Mouse (Mus musculus): ENCODE data around the gene Eif3d. TPM values are rescaled to one million over a fixed set of nuclear protein-coding genes. Genes with fewer than 3 reads are reported as not detected.
"Not testable (repeated sequence)": the region's sequence is repeated elsewhere in the genome, so short reads cannot be mapped to it uniquely, and the experiment has no call there.

The Eif3d gene
- total RNA-seq (2014; fragmentation: Nextera tagmentation) (632 and 643 TPM in 2 replicates), total RNA-seq (2017) (279 and 298 TPM in 2 replicates), polyA plus RNA-seq (2012) (61.9 and 65.1 TPM in 2 replicates)

DNA sequence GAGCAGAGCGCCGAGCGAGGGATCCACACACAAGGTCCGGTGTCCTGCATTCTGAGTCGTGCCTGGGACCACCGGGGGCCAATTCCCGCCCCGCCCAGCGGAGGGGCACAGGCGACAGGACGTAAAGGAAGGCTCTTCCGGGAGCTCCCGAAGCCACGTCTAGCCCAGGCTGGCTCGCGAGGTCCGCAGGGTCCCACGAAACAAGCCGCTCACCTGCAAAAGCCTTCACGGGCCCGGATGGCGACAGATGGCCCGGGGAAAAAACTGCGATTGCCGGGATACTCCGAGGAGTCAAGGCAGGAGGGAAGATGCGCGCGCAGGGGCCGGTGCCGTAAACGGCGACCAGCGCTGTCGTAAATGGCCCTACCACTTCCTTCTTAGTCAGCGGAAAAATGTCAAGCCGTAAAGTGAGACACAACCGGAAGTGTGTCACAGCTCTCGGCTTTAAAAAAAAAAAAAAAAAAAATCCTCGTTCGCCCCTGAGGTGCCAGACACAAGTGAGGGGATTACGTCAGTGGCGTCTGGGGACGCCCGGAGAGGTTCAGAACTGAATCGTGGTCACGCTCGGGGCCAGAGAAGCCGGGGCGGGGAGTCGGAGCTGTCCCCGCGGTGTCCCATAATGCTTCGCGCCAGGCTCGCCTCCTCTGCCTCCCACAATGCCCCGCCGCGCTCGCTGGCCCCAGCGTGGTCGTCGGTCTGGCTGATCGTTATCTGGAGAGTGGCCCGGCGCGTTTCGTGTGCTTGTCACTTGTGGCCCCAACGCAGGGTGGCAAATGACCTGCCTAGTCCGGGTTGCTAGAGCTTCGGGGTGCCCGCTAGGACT, at the start of gene Eif3d:
Gene Eif3d, minus strand, starts transcription at position 344 of the 823 bp plus-strand sequence.
- H3K27me3 ChIP-seq (ENCODE audit: insufficient read depth, low read length), result no peaks in the 10 kb centered on the region
- TF ChIP-seq GATA1 (IDR thresholded peaks at IDR 0.05; ENCODE audit: borderline replicate concordance, low read length), result no peak
- TF ChIP-seq GATA2 (IDR thresholded peaks at IDR 0.05; ENCODE audit: borderline replicate concordance, low read depth, low read length), result peak; percentile 58; the same call in 1 of the 2 replicates

DNA sequence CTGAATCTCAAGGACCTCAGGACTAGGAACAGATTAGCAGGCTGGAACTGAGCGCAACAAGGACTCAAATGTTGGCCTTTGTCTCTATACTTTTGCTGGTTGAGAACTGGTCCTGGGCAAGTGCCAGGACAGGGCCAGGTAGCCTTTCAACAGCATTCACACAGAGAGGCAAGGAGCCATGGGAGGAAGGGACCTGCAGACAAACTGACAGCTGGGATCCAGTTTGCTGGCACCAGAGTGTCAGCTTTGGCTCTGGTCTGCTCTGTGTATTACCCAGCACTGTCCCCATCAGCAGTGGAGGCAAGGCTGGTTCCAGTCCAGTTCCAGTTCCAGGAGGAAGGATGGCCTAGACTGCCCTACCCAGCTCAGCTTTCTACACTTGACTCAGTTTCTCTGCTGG, 43.4 kb upstream of the Eif3d start:
- H3K36me3 ChIP-seq (replicated peaks), result no peaks in the 10 kb centered on the region
- DNase-seq (ENCODE audit: low spot score) (no peak), ATAC-seq (ENCODE audit: extremely low read depth, insufficient number of reproducible peaks, low FRiP score, poor library complexity, severe bottlenecking) (no peak)
- no peaks in the 10 kb centered on the region for H3K4me1 ChIP-seq (ENCODE audit: insufficient read depth, low read depth, low read length)
- no peaks in the 10 kb centered on the region; the same call in none of the 2 replicates for H3K27me3 ChIP-seq (ENCODE audit: insufficient read depth, low read length)
- H3K9me3 ChIP-seq (replicated peaks), result no peaks in the 10 kb centered on the region
- no peak overlapping the region for H3K4me3 ChIP-seq (ENCODE audit: low read depth, low read length)
- TF ChIP-seq POLR2AphosphoS5 (IDR thresholded peaks at IDR 0.05; ENCODE audit: insufficient replicate concordance, low read depth, low read length), result no peak
- TF ChIP-seq GATA1 (IDR thresholded peaks at IDR 0.05; ENCODE audit: borderline replicate concordance, low read length), result no peak
- TF ChIP-seq CTCF (IDR thresholded peaks at IDR 0.05; ENCODE audit: low read depth, low read length), result no peak
- TF ChIP-seq GATA2 (IDR thresholded peaks at IDR 0.05; ENCODE audit: borderline replicate concordance, low read depth, low read length), result no peak
- TF ChIP-seq TAL1 (conservative IDR thresholded peaks at IDR 0.05; ENCODE audit: low read depth, low read length), result no peak

More for the DNA sequence above, at the start of gene Eif3d:
- Histone ChIP-seq H3K4me3 (ENCODE audit: low read depth, low read length) (peak within 1 kb of the TSS; percentile 93), H3K36me3 (replicated peaks) (peaks cover 43% of the 10 kb centered on the region), H3K4me1 (ENCODE audit: insufficient read depth, low read depth, low read length) (peaks cover 72% of the 10 kb centered on the region), H3K9me3 (replicated peaks) (no peaks in the 10 kb centered on the region)
- ATAC-seq (ENCODE audit: extremely low read depth, insufficient number of reproducible peaks, low FRiP score, poor library complexity, severe bottlenecking) (peak; percentile 46), DNase-seq (ENCODE audit: low spot score) (peak; percentile 72)

DNA sequence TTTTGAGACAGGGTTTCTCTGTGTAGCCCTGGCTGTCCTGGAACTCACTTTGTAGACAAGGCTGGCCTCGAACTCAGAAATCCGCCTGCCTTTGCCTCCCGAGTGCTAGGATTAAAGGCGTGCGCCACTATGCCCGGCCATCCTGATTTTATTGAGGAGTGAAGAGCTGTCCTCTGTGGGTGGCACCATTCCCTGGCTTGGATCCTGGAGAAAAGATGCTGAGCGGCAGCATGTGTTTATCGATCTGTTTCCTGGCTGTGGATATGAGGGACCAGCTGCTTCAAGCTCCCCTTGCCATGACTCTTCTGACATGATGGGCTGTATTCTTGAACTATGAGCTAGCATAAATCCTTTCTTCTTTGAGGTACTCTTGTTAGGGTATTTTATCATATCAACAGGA, 37.6 kb upstream of the Eif3d start:
- not testable (repeated sequence) for H3K9me3 ChIP-seq (replicated peaks); ATAC-seq (ENCODE audit: extremely low read depth, insufficient number of reproducible peaks, low FRiP score, poor library complexity, severe bottlenecking); DNase-seq (ENCODE audit: low spot score); H3K36me3 ChIP-seq (replicated peaks); H3K4me1 ChIP-seq (ENCODE audit: insufficient read depth, low read depth, low read length); H3K4me3 ChIP-seq (ENCODE audit: low read depth, low read length)
- peaks cover 15% of the 10 kb centered on the region for H3K27me3 ChIP-seq (ENCODE audit: insufficient read depth, low read length)

DNA sequence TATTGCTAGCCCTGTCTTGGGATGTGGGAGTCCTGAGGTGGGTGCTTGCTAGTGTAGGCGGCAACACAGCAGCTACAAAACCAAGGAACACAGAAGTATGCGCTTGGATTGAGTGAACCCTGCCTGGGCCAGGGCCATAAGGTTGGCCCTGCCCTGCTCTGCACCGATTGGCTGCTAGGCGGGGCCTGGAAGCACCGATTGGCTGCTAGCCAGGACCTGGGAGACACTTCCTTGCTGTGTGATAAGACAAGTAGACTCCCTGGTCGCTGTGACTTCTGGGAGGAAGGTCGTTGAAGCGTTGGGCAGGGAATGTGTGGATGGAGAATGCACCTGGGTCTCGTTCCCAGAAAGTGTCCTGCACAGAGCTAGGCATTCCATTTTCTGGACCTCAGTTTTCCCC, 33.3 kb upstream of the Eif3d start:
- DNase-seq (ENCODE audit: low spot score), result peak; percentile 18
- peak; percentile 28; the same call in 1 of the 2 replicates for ATAC-seq (ENCODE audit: extremely low read depth, insufficient number of reproducible peaks, low FRiP score, poor library complexity, severe bottlenecking)
- no peaks in the 10 kb centered on the region for H3K4me1 ChIP-seq (ENCODE audit: insufficient read depth, low read depth, low read length)
- H3K9me3 ChIP-seq (replicated peaks), result no peaks in the 10 kb centered on the region
- no peak overlapping the region for H3K4me3 ChIP-seq (ENCODE audit: low read depth, low read length)
- TF ChIP-seq TAL1 (conservative IDR thresholded peaks at IDR 0.05; ENCODE audit: low read depth, low read length), result no peak
- no peak for TF ChIP-seq GATA2 (IDR thresholded peaks at IDR 0.05; ENCODE audit: borderline replicate concordance, low read depth, low read length)
- TF ChIP-seq CTCF (IDR thresholded peaks at IDR 0.05; ENCODE audit: low read depth, low read length), result no peak
- TF ChIP-seq GATA1 (IDR thresholded peaks at IDR 0.05; ENCODE audit: borderline replicate concordance, low read length), result no peak
- no peak for TF ChIP-seq POLR2AphosphoS5 (IDR thresholded peaks at IDR 0.05; ENCODE audit: insufficient replicate concordance, low read depth, low read length)
- H3K27me3 ChIP-seq (ENCODE audit: insufficient read depth, low read length), result peaks cover 42% of the 10 kb centered on the region
- no peaks in the 10 kb centered on the region for H3K36me3 ChIP-seq (replicated peaks)

DNA sequence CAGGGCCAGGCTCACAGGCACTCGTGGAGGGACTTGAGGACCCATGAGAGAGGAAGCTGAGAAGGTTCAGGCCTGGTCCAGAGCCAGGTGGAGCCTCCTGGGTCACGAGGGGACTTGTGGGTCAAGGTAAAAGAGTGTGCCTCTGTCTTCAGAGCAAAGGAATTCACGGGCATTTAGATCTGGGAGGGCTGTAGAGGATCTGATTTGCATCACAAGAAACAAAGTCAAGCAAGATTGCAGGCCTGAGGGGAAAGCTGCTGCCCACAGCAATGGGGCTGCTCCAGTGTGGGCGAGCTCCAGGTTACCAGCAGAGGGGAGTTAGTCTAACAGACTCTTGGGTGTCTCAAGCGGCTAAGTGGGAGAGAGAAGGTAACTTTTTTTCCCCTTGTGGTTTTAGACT, 30.8 kb upstream of the Eif3d start:
- TF ChIP-seq POLR2AphosphoS5 (IDR thresholded peaks at IDR 0.05; ENCODE audit: insufficient replicate concordance, low read depth, low read length) (no peak), CTCF (IDR thresholded peaks at IDR 0.05; ENCODE audit: low read depth, low read length) (no peak), GATA2 (IDR thresholded peaks at IDR 0.05; ENCODE audit: borderline replicate concordance, low read depth, low read length) (no peak), GATA1 (IDR thresholded peaks at IDR 0.05; ENCODE audit: borderline replicate concordance, low read length) (no peak)
- Histone ChIP-seq H3K27me3 (ENCODE audit: insufficient read depth, low read length) (peaks cover 43% of the 10 kb centered on the region), H3K4me3 (ENCODE audit: low read depth, low read length) (no peak overlapping the region), H3K36me3 (replicated peaks) (no peaks in the 10 kb centered on the region), H3K4me1 (ENCODE audit: insufficient read depth, low read depth, low read length) (no peaks in the 10 kb centered on the region), H3K9me3 (replicated peaks) (no peaks in the 10 kb centered on the region)
- ATAC-seq (ENCODE audit: extremely low read depth, insufficient number of reproducible peaks, low FRiP score, poor library complexity, severe bottlenecking) (no peak), DNase-seq (ENCODE audit: low spot score) (no peak)

DNA sequence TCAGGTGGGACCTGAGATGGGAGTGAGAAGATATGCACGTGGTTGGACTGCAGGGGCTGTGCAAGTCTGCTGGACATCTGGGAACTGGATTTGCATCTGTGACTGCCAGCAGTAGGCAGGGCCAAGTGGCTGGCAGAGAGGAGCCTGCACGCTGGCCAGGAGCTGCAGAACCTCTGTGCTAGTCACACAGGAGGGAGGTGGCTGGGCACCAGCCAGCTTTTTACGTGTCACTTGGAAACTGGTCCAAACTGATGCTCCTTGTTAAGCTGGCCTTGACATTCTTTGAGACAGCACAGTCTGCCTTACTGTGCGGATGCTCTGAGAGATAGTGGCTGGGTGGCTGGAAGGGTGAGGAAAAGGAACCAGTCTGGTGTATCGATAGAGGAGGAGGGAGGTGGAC, 17.9 kb upstream of the Eif3d start:
- ATAC-seq (ENCODE audit: extremely low read depth, insufficient number of reproducible peaks, low FRiP score, poor library complexity, severe bottlenecking) (no peak), DNase-seq (ENCODE audit: low spot score) (no peak)
- Histone ChIP-seq H3K27me3 (ENCODE audit: insufficient read depth, low read length) (peaks cover 29% of the 10 kb centered on the region), H3K9me3 (replicated peaks) (no peaks in the 10 kb centered on the region), H3K4me3 (ENCODE audit: low read depth, low read length) (no peak overlapping the region), H3K36me3 (replicated peaks) (no peaks in the 10 kb centered on the region), H3K4me1 (ENCODE audit: insufficient read depth, low read depth, low read length) (peaks cover 4% of the 10 kb centered on the region; the same call in 1 of the 2 replicates)
- TF ChIP-seq GATA1 (IDR thresholded peaks at IDR 0.05; ENCODE audit: borderline replicate concordance, low read length), result no peak
- TF ChIP-seq CTCF (IDR thresholded peaks at IDR 0.05; ENCODE audit: low read depth, low read length), result no peak
- TF ChIP-seq POLR2AphosphoS5 (IDR thresholded peaks at IDR 0.05; ENCODE audit: insufficient replicate concordance, low read depth, low read length), result no peak
- TF ChIP-seq TAL1 (conservative IDR thresholded peaks at IDR 0.05; ENCODE audit: low read depth, low read length), result no peak
- no peak for TF ChIP-seq GATA2 (IDR thresholded peaks at IDR 0.05; ENCODE audit: borderline replicate concordance, low read depth, low read length)
